Mouse (Mus musculus) large intestine, adult 2 months (tissue): ENCODE results near the gene Cdh1. TPM values are rescaled to one million over a fixed set of nuclear protein-coding genes. Genes with fewer than 3 reads are reported as not detected.

Experiments used
- DNase-seq: peaks from one replicate; pipeline ENCODE4 v3.0.0-alpha.2; 2012; ENCODE audit warnings: low read depth, low spot score
- WGBS: fragments of 180-500 bp; shearing (Covaris S2); methylation state at CpG from one replicate; pipeline ENCODE4 v1.1.7; 2018; 5-methylcytosine and 5-hydroxymethylcytosine counted together
- polyA plus RNA-seq: library from polyadenylated mRNA; depleted of rRNA; stranded (reverse); fragments of >200 nt; gene quantifications from 2 replicates; pipeline ENCODE4 v1.2.3, GENCODE M21; 2012

Cdh1 gene
- polyA plus RNA-seq, 1 experiment, result 167 TPM

DNA sequence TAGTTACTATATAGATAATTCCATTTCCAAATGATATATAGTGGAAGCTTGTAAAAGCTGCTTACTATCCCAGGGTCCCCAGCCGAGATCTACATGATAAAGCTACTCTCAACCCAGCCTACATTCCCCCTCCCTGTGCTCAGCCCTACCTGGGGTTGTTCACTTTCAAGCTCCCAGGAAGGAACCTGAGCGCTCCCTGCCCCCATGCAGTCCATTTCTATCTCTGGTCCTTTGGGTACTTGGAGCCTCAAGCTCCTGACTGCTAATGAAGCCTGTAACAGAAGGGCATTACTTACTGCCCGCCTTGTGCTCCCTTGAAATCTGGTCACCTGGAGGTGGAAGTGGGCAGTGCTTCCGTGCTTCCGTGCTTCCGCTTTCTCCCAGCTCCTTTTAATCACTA lies 15.2 kb downstream of the Cdh1 start:
- DNase-seq, result no peak
- 51% methylated on average over 6 of the region's 6 CpGs for WGBS

DNA sequence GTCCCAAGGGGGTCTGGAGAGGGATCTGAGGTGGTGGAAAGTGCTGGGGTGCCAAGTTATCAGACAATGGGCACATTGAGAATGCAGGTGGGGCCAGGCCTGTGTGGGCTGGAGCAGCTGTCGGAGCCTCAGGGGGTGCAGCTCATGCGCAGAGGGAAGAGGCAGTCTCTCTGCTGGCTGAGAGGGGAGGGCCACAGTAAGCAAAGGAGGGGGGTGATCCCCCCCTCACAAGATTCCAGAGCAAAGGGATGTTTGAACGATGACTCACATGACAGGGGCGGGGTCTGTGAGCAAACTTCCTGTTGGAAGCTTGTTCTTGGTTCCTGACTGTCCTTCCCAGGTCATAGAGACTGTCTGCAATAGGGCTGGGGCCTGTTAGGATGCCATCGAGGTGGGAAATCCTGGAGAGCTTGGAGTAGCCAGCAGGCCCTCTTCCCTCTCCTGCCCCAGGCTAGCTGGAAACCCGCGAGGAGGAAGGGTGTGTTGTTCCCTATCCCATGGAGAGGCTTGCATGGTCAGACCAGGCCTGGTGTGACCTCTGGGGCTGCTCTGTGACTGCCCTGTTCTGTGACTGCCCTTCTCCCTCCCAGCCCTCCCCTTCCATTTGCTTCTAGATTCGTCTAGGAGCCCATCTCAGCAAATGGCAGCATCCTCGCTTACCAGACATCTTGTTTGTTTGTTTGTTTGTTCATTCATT lies 16.5 kb downstream of the Cdh1 start:
- peak; percentile 89 for DNase-seq
- 22% methylated on average over 9 of the region's 9 CpGs for WGBS

DNA sequence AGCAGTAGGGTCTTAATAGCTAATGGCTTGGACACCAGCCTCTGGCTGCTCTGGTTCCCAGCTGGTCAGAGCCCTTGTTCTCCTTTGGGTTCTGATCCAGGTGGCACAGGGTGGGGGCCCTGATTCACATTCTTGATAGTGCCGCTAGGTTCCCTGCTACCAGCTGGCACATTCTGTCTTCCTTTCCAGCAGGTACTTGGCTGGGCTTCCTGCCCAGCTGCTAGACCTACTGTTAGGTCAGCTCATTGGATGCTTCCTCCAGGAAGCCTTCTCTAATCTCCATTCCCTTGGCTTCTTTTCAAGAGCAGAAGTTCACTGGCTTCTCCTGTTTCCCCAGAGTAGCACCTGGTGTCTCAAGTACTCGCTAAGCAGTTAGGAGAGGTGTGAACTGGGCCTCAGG lies 17.3 kb downstream of the Cdh1 start:
- WGBS, result 22% methylated on average over 2 of the region's 2 CpGs
- no peak for DNase-seq

DNA sequence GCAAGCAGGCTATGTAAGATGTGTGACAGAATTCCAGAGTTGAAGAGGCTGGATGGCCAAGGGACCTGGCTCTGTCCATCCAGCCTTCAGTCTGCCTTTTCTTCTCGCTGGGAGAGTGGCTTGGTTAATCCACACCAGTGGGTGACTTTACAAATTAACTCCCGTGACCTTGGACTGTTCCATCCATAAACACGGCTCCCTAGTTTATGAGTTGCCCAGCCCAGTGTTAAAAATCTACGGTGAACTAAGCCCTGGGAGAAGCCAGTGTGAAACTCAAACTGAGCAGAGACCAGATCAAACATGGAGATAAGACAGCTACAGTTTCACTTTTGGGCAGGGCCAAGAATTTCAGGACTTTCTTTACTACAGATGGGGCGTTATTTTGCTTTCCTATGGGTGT lies 19.9 kb downstream of the Cdh1 start:
- DNase-seq, result peak; percentile 93
- WGBS, result 22% methylated on average over 5 of the region's 5 CpGs

DNA sequence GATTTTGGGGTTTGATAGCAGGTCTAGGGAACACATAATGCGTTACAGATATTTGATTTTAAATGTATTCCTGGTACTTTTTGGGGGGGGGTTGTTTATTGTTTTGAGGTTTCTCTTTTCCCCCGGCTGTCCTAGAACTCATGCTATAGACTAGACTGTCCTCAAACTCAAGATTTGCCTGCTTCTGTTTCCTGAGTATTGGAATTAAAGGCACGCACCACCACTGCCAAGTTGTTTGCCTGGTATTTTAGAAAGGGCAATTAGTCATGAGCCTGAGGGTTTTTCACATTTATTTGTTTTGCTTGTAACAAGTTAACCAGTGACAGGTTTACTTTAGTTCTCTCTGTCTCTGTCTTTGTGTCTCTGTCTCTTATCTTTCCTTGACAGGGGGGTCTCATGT lies 20.3 kb downstream of the Cdh1 start:
- WGBS, result 31% methylated on average over 3 of the region's 3 CpGs
- DNase-seq, result no peak

DNA sequence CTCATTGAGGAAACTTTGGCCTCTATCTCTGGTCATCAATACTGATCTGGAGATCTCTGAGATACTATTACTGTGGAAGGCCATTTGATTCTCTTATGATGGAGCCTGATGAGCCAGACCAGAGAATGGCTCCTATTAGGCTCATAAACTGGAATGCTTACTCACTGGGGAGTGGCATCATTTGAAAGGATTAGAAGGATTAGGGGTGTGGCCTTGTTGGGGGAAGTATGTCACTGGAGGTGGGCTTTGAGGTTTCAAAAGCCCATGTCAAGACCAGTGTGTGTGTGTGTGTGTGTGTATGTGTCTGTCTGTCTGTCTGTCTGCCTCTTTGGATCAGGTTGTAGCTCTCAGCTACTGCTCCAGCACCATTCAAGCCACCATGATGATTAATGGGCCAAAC lies 20.8 kb downstream of the Cdh1 start:
- no peak for DNase-seq

DNA sequence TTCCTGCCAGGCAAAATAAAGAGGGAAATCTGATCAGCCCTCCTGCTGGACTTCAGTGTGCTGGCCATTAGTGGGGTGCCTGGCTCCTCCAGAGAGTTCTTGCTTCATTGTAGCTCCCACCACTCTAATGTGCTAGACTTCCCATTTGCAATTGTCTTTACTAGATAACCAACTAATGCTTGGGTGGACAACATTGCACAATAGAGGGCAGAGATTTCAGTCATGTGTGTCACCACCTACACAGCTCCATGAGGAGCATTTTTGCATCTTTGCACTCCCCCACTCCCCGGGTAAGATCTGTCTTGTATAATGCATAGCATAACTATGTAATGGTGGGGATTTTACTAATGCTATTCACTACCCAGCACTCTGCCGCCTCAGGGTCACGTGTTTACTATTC lies 21.6 kb downstream of the Cdh1 start:
- 64% methylated on average over 3 of the region's 3 CpGs for WGBS
- DNase-seq, result no peak

DNA sequence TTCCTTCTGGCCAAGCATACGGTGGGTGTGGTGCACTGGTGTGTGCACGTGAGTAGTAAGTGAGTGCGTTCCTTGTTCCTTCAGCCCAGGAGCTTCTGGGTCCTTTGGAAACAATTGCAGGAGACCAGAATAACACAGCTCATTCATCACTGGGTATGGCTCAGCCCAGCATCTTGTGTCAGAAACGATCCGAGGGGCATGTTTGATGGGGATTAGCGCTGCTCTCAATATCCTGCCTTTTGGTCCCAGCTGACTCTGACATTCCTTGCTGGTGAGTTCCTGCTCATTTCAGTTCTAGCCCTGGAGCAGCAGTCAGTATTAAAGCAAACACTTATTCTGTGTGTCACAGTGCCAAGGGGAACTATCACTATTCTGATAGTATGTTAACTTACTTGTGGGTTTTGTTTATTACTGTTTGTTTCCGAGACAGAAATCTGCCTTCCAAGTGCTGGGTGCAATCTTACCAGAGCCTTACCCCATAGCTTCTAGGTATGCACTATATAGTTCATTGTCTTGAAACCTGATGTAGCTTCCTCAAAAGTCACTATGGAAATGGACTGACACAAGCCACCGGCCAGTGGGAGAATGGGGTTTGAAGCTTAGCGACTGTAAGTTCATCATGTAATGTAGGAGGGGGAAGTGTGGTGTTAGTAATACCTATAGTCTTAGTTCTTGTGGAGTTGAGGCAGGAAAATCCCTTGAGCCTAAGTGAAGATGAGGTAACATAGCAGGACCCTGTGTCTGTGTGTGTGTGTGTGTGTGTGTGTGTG lies 23.1 kb downstream of the Cdh1 start:
- 41% methylated on average over 9 of the region's 9 CpGs for WGBS
- DNase-seq, result no peak

DNA sequence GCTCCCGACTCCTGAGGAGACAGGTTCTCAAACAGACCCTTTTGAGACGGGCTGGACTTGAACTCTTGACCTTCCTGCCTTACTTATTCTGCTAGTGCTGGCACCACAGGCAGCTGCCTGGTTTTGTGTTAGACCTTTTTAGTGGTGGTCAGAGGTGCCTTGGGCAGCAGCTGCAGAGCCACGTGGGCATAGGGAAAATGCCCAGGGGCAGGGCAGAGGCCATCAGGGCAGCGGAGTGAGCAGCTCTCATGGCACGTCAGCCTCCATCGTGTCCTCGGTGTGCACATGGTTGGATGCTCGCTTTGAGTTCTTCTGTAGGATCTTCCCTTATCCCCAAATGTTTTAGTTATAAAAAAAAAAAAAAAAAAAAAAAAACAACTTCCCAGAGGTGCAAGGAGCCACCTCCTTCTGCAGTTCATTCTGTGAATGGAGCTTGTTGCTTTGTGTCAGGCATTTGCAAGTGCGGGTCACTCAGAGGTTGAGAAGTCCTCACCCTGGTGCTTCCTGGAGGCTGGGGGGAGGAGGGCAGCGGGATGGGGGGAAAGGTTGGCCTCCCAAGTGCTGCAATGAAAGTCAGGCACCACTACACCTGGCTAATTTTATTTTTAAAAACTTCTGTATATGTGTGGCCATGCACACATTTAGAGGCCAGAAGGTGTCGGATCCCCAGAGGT lies 25.3 kb downstream of the Cdh1 start:
- WGBS, result 76% methylated on average over 11 of the region's 11 CpGs
- DNase-seq, result no peak

DNA sequence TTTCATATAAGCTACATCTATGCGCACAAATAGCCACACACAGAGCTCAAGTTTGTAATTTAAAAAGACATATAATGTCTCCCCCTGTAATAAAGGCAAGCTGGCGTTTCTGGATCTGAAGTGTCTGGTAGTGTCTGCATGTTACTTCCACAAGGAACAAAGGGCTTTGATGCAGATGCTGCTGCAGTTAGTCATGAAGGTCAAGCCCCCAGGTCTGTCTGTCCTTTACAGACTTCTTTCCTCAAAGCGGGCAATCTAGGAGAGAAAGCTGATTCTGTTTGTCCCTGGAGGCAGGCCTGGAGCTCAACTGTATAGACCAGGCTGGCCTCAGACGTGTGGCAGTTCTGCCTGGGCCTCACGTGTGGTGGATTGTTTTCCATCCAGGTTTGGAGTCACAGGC lies 26.3 kb downstream of the Cdh1 start:
- 48% methylated on average over 5 of the region's 5 CpGs for WGBS
- DNase-seq, result no peak

DNA sequence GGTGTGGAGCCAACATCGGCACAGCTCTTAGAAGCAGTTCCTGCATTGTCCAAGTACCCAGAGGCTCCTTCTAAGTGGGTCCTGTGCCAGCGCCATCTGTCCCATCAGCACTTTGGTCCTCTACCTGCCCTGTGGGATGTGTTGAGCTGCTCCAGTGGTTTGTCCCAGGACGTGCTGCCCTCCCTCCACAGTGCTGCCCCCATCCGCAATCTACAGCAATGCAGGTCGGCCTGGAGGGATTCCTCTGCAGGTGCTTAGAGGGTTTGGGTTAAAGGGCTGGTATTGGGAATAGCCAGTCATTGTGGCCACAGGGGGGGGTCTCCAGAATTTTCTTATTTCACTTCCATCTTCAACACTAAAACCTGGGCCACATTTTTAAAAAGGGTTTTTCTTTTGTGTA lies 28.8 kb downstream of the Cdh1 start:
- no peak for DNase-seq
- WGBS, result 48% methylated on average over 5 of the region's 5 CpGs

DNA sequence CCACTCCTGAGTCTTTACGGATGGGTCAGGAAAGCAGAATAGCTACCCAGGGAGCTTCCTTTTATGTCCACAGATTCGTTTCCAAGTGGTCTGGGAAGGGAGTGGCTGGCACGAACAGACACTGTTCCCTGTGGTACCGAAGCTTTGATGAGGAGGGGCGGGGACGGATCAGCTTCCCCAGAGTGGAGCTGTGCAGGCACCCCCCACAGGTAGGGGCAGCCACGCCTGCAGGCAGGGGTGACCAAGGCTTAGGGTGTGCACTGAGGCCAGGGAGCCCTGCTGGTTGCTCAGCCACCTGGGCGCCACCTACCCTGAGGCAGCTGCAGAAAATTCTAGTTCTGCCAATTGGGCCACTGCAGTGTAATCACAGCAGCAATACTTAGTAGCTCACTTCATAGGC lies 29.5 kb downstream of the Cdh1 start:
- WGBS, result 26% methylated on average over 8 of the region's 8 CpGs
- DNase-seq, result no peak

DNA sequence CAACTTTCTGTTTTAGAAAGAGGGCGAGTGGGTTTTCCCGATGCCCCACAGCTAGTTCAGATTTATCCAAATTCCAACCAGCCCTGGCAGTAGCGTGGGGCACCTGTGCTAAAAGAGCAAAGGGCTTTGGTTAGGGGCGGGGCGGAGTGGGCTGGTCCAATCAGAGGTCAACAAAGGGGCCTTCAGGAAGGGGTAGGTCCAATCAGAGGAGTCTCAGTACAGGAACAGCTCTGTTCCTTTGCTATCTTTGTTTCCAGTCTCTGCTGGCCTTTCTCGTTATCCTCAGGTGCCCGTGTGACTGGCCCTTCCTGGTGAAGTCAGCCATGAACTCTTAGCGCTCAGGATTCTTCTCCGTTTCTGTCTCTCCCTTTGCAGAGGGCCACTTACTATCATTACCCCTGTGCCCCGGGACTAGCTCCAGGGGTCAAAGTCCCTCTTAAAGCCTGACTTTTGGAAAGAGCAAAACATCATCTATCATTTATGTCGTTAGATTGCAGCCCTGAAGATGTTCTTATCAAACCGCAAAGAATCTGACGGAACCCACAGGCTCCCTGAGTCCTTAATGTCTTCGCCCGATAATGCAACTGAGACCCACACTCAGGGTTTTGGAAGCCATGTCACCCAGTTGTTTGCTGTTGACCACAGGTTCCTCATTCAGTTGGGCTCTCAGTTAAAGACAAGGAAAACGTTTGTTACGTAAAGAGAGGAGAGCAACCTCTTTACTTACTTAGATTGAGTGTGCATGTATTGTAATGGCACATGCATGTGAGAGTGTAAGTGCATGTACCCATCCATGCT lies 30.4 kb downstream of the Cdh1 start:
- DNase-seq, result no peak
- WGBS, result 31% methylated on average over 17 of the region's 17 CpGs

DNA sequence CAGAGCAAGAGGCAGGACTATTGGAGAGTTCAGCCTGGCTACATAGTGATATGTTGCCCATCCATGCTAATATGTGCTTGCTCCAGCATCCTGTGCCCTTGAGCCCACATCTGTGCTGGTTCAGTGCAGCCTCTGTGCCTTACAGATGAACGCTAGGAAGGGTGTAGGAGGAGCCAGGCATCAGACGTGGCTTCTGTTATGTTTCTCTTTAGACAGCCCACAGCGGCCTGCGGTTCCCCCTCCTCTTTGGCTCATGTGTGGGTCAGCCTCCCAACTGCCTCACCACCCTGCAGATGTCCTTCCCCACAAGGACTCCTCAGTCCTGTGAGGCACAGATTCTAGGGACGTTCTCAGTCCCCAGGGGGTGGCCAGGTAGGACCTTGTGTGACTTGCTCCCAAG lies 32.1 kb downstream of the Cdh1 start:
- no peak for DNase-seq
- 23% methylated on average over 5 of the region's 5 CpGs for WGBS

DNA sequence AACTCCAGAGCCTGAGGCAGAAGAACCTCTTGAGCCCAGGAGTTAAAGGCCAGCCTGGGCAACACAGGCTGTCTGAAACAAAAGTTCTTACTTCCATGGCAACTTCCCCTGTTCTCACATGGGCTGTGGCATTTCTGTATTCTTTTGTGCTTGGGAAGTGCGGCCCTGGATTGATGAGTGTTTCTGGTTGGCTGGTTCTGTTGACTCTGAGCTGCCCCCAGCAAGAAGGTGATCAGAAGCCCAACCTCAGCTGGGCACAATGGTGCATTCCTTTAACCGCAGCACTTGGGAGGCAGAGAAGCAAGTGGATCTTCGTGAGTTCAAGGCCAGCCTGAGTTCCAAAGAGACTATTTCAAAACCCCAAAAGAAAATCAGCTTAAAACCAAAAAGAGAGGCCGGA lies 34.3 kb downstream of the Cdh1 start:
- WGBS, result 81% methylated on average over 4 of the region's 4 CpGs
- DNase-seq, result no peak

DNA sequence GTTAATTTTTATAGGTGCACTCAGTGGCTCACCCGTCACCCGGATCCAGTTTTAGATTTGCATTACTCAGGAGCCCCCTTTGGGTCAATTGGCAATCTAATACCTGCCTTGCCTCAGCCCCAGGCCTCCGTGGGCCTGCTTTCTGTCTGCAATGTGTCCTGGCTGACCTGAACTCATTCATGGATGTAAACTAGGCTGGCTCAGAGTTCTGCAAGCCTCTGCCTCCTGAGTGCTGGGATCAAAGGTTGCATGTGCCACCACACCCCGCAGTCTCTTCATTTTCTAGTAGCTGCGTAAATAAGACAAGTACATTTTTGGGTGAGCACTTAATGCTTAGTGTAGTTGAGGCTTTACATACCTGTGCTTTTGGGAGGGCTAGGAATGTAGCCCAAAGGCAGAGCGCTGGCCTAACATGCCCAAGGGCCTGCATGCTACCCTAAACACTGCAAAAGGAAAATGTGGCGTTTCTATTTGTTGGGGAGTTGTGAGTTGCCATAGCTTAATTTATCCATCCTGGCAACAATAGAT lies 35.7 kb downstream of the Cdh1 start:
- 46% methylated on average over 7 of the region's 7 CpGs for WGBS
- DNase-seq, result no peak

DNA sequence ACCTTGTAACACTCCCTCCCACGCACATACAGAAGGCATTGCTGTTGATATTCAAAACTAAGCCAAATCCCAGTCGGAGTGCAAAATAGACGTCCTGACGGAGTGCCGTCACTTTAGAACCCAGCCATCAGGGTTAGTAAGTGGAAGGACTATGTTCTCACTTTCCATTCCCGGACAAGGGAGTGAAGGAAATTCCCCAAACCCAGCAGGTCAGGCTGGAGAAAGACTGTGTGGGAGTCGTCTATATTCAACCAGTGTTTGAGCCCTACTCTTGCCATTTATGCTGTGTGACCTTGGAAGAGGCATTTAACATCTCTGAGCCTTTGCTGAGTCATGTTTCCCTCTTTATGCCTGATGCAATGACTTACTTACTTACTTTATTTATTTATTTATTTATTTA lies 37.1 kb downstream of the Cdh1 start:
- DNase-seq, result no peak
- WGBS, result 81% methylated on average over 7 of the region's 7 CpGs

DNA sequence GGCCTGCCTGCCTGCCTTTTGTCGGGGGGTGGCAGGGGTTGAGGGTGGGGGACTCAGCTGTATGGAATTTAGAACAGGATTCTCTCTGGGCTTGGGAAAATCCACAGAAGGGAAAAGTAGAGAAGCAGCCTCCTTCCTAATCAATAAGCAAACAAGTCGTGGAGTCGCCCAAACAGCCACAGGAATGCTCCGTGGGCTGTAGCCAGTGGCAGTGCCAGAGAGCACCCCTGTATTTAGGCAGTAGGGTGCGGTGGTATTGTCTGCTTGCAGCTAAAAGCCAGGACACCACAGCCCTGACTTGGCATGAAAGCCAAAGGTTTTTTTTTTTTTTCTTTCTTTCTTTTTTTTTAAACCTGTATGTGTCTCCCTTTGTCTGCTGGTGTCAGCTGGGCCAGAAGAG lies 37.8 kb downstream of the Cdh1 start:
- no peak for DNase-seq
- WGBS, result 45% methylated on average over 5 of the region's 5 CpGs

DNA sequence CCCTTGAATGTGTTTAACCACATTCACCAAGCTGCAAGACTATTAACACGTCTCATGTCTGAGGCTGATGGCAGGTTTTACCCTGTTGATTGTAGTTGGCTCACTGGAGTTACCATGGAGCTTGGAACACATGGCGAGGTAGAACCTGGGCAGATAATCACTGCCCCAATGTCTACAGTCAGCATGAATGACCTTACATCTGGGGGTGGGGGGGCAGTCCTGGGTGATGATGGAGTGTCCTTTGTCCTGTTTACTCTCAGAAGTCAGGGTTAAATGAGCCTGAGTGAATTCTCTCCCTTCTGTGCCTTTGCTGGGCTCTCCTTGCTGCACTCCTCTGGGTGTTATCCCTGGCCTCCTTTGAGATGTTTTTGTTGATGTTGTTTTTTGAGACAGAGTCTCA lies 39.0 kb downstream of the Cdh1 start:
- no peak for DNase-seq
- whole genome bisulfite sequencing, result 59% methylated on average over 2 of the region's 2 CpGs

DNA sequence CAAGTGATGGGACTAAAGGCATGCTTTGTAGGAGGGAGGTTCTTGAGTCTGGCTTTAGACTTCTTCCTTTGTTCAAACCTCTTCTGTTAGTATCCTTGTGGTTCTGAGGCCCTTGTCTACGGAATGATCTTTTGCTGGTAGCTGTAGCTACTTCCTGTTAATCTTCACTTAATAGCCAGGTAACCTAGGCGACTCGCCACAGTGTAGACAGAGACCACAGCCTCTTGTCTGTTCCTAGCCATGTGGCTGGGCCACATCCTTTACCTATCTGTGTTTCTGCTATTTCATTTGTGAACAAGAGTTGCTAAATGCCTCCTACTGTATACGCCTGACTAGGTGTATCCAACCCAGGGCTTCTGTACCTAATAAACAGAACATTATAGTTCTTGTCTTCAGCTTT lies 39.9 kb downstream of the Cdh1 start:
- WGBS, result 38% methylated on average over 4 of the region's 4 CpGs
- DNase-seq, result no peak
